Mouse (Mus musculus) CD4-positive naive resting alpha-beta T cell, adult 76 days (primary cell): ENCODE data around the gene Nmur1. TPM values are rescaled to one million over a fixed set of nuclear protein-coding genes. Genes with fewer than 3 reads are reported as not detected.

Experiments used
- total RNA-seq: library from RNA; stranded (reverse); gene quantifications from one replicate; pipeline ENCODE4 v1.2.4, GENCODE M21; 2023

Gene Nmur1
- not detected for total RNA-seq

DNA sequence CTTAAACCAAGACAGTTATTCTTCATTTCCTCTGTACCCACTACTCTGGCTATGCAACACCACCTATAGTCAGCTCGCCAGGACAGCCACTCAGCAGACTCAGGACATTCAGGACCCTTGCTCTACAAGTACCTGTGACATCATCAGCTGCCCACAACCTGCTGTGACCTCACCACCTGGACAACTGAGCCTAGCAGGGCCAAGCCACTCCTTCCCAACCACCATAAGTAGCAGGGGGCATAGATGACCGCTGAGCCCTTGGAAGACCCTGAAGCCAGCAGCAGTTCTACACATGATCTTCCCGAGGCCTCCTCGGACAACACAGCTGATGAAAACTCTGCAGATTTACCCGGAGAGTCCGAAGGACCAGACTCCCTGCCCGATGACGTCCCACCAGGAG, at the start of gene Nmur1, which contains the start of gene Tex44:
Gene Nmur1 (minus strand): TSS at position 101 of the 400 bp plus-strand sequence.
Gene Tex44 (plus strand): TSS at position 202 of the 400 bp plus-strand sequence.

DNA sequence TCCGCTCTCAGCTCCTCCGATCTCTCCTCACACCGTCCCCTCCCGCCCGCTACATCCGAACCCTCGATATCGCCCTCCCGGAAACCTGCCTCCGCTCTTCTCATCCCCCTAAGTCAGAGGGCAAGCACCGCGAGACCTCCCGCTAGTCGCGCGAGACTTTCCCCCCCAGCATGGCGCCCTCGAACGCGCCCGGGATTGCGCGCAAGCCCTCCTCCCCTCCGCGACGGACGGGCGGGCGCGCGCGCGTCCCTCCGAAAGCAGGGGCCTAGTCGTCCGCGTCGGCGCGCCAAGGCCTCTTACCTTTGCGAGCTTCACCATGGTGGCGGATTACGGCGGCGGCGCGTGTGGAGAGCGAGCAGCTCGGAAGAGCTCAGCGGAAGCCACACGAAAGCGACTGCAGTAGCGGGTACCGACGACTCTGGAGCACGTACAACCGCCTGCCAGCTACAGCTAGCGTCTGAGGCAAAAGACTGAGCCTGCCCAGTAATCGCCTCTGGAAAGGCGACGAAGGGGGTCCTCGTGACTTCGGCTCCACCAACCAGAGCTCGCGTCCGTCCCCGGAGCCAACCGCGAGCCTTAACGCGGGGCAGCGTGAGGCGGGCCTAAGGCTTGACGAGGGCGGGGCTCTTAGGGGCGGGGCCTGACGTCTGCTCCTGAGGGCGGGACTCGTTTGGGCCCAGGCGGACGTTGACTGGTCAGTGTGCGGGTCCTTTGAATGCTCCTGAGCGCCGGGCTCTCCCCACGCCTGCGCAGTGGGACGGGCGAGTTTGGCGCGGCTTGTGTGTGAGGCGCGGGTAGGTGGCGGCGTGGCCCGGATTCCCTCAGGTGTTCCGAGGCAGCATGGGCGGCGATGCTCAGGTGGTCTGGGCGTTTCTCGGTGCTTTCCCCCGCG, 66.9 kb downstream of the Nmur1 start, which contains the start of gene Ncl:
Gene Ncl (minus strand): TSS at position 495 of the 892 bp plus-strand sequence.

Other genes with a start within 250 kb of the Nmur1 start
- gene B3gnt7, start 123.4 kb downstream of the Nmur1 start, total RNA-seq, result 4.7 TPM
- gene Ncl, start 66.8 kb downstream of the Nmur1 start, total RNA-seq, result 548 TPM
- not detected for gene Tex44, start 101 bp upstream of the Nmur1 start, total RNA-seq
- gene Ptma, start 100.5 kb upstream of the Nmur1 start, total RNA-seq, result 1,388 TPM
- gene Pde6d, start 156.4 kb upstream of the Nmur1 start, total RNA-seq, result 13.7 TPM
- 8.7 TPM for gene Cops7b, start 156.7 kb upstream of the Nmur1 start, total RNA-seq
- gene Nppc, start 244.3 kb upstream of the Nmur1 start, total RNA-seq, result not detected